Mouse (Mus musculus): Measurements from ENCODE around the gene Btrc.
A peak's percentile ranks its signal among the peaks of the same experiment; 100 is the strongest.
"Not testable (repeated sequence)": the region's sequence is repeated elsewhere in the genome, so short reads cannot be mapped to it uniquely, and the experiment has no call there.

Btrc gene

DNA sequence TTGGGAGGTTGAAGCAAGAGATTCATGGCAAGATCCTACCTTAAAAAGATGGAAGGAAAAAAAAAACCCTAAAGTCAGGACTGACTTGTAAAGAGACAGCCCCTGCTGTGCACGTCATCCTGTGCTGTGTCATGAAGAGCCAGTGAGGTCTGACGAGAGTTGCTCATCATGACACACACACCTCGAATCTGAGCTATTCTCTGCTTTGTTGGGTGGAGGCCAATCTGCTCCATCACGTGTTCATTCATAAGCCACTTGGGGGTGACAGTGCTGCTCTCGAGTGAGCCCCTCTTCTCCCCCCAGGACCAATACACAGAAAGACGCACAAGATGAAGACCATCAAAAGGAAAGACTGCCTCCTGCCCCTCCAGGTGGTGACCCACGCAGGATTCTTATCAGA lies 170.1 kb downstream of the Btrc start:
- DNase-seq (ENCODE audit: low spot score in 2 of 2) = no peak

DNA sequence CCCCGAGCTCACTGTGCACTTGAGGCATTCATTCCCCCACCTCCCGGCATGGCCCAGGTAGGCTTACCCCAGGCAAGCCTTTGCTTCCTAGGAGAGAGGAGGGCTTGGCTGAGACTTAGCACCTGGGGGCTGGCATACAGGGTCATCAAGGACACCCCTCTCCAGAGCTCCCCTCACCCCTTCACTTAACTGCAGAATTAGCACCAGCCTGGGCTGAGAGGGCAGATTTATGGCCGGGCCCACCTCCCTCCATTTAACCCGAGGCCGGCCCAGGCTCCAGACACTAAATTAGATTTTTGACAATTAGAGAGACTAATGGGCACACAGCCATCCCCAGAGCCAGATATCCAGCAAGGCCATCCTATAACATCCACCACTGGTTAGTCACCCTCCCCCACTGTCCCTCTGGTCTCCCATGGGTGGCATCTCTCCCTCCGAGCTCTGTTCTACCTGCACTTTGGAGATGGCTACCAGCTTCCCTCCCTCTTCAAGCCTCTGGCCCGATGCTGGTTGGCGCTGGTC lies 171.7 kb downstream of the Btrc start:
- DNase-seq (ENCODE audit: low spot score in 2 of 2) = no peak

DNA sequence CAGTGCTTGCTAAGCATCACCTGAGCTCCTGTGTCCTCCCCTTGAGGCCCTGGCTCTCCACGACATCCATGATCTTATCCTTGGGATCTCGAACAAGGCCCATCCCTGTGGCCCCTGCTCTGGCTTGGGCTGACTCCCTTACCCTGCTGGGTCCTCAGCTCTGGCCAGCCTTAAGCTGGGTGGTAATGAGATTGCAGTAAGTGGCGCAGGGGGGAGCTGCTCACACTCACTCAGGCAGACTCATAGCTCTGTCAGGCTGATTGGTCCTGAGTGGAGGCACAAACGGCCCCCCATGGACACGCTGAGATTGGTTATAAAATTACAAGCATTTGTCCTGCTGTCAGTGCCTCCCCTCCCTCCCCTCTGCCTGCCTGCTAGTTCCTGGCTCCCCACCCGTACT lies 172.4 kb downstream of the Btrc start:
- DNase-seq (ENCODE audit: low spot score in 2 of 2) = no peak

DNA sequence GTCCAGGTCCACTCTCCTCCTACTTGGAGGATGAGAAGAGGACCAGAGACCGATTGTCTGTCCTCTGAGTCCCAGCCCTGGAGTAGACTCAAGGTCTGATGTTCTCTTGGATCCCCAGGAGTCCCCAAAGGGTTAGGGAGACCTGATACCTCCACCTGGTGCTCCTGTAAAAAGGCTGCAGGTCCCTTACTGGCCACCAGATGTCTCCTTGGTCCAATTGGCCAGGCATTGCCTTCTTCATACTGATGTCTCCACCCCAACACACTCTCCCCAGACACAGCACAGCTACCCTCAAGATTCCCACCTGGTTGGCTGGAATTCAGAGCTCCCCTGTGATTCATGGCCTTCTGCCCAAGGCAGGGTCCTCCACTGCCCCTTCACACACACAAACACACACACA lies 174.0 kb downstream of the Btrc start:
- DNase-seq (ENCODE audit: low spot score in 2 of 2) = peak in 1 of 2 experiments; percentile 42

DNA sequence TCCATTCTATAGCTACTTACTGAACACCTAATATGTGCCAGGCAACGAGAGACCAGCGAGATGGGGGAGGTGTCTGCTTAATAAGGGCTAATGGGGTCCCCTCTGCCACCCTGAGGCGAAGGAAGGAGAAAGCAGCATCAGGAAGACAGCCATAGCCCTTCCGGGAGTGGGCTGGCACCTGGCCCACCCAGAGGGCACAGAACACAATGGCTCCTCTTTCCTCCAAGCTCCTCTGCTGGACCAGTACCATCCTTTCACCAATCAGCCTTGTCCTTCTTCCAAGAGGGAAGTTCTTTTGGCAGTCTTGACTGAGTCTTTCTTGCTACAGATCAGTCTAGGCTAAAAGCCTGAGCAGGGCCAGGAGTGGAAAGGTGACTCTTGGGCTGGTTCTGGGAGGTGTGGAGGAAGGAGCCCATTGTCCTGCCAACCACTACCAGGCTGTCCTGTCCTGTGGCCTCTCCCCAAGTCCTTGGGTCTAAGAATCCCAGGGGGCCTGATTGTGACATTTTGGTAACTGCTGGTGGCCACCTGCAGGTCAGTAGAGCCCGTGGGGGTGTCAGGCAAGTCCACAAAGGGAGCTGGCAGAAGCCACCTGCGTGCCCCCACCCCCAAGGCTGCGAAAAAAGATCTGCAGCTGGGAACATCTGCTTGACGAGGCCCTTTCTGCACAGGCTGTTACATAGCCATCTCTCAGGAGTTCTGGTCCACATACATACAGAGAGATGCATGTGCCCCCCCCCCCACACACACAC lies 177.3 kb downstream of the Btrc start:
- DNase-seq (ENCODE audit: low spot score in 2 of 2) = no peak

DNA sequence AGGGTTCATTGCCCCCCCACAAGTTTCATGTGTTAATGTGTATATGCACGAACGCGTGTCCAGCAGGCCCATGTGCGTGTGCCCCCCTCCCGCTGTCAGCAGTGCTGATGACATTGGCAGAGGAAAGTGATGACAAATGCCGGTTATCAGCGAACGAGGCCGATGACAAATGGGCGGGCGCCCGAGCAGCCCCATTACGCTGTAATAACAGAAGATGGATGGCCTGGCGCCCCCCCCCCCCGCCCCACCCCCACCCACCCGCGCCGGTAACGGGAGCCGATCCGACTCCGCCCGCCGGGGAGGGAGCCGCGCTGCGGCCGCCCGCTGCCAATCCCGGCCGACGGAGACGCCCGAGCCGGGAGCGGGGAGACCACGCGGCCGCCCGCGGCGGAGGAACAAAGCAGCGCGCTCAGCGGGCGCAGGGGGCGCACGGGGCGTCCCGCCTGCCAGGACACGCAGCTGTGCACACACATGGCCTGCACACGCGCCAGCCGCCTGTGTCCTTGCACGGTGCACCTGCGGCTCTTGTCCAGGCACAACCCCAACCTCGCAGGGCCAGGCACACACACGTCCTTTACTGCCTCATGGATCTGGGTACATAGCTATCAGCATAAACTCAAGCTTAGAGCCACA lies 178.0 kb downstream of the Btrc start:
- DNase-seq (ENCODE audit: low spot score in 2 of 2) = no peak

DNA sequence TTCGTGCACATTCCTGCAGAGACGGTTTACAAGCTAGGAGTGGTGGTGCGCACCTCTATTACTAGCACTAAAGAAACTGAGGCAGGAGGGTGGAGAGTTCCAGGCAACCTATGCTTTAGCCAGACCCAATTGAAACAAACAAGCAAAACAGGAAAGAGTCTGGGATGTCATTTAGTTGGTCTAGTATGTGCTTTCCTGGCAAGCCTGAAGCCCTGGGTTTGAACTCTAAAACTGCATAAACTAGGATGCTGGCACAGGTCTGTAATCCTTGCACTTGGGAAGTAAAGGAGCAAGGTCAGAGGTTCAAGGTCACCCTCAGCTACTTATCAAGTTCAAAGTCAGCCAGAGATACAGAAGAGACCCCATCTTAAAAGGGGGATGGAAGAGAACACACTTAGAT lies 178.5 kb downstream of the Btrc start:
- DNase-seq (ENCODE audit: low spot score in 2 of 2) = no peak

DNA sequence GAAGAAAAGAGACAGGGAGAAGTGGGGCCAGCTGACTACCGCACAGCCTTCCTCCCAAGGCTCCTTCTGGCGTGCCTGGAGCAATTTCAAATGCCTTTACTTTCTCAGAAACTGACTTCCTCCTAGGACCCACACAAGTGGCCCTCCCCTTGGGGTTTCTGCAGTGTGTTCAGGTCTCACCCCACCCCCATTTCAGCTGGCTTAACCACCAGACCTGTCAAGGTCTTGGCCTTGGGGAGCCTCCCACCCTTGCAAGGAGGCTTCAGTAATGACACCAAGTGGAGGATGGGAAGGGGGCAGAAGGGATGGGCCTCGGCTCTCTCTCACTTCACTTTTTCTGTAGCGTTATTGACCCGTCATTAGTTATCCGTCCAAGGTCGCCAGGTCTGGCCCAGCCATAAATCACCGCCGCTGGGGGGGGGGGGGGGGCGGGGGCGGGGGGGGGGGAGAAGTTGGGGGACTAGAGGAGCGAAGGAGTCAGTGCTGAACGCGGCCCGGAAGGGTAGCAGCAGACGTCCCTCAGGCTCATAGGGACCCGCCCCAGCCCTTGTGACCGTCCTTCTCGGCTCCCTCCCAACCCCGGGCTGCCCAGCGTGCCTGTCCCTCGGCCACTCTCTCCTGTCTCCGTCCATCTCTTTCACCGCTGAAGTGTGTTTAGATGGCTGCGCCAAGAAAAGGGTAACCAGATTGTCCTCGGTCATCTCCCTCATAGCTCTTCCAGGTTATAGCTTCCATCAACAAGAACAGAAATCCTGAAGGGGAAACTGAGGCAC lies 180.8 kb downstream of the Btrc start:
- no peak for DNase-seq (ENCODE audit: low spot score in 2 of 2)

DNA sequence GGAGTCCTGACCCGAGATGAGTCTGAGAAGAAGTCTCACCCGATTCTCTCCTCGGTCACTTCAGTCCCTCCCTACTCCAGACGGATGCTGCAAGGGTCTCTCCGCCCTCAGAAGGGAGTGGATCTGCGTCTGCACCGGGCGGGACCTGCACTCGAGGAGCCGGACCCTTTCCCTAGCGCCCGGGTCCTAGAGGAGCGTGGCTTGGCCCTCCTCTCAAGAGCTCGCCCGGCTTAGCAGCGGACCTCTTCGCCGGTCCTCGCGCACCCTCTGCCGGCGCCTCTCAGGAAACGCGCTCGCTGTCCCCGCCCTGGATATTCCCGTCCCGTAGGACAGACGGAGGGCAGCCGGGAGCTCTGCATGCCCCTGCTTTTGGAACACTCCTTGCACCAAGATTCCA lies 181.4 kb downstream of the Btrc start:
- DNase-seq (ENCODE audit: low spot score in 2 of 2) = peak; percentile 69 to 76

DNA sequence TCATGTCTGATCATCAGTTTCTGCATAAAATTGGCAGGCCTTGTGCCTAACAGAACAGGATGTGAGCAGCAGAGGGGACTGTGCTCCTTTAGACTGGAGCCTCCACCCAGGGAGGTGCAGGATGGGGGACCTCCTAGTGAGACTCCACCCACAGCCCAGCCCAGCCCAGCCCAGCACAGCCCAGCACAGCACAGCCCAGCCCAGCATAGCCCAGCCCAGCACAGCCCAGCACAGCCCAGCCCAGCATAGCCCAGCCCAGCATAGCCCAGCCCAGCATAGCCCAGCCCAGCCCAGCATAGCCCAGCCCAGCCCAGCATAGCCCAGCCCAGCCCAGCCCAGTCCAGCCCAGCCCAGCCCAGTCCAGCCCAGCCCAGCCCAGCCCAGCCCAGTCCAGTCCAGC lies 184.7 kb downstream of the Btrc start:
- DNase-seq (ENCODE audit: low spot score in 2 of 2) = not testable (repeated sequence)

DNA sequence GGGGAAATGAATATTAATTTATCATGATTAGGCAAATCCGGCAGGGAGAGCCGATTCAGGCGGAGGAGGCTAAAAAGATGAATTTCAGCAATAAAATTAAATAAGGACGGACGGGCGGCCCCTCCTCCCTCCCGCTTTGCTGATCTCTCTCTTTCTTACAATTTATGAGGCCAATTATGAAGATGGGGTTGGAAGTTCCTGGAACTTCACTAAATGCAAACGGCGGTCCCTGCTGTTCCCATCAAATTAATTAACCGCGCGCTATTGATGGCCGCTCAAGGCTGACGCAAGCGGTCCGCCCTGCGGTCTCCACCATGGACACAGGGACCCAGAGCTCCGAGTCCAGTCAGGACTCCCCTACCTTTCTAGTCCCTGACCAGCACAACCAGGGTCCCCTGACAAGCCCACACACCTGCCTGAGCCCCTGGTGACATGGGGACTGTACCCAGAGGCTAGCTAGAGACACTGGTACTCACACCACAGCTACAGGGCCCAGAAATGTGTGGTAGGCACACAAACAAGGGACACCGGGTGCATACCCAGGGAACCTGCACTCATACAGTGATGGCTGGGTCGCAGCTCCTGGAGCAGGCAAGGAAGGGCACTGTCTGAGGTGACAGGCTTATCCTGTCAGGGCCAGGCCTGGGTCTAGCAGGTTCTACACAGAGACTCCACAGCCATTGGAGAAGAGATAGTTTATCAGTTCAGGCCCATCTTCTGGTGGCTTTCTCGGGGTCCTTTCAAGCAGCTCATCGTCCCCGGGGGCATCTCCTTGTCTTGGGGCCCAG lies 185.8 kb downstream of the Btrc start:
- DNase-seq (ENCODE audit: low spot score in 2 of 2) = no peak

DNA sequence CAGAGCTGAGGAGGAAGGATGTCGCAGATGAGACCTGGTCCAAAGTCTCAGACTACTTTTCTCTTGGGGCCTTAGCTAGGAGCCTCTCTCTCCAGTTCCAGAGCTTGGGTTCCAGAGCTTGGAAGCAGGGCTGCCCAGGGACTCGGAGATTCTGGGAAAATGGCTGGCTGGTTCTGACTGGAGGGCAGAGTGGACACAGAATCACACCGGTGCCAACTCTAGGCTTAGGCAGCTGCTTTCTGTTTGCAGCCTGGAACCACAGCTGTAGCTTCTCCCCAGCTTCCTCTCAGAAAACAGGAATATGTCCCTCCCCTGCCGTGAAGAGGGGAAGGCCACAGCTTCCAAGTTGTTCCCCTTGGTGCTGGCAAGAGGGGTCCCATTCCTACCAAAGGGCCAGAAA lies 186.4 kb downstream of the Btrc start:
- DNase-seq (ENCODE audit: low spot score in 2 of 2) = no peak

DNA sequence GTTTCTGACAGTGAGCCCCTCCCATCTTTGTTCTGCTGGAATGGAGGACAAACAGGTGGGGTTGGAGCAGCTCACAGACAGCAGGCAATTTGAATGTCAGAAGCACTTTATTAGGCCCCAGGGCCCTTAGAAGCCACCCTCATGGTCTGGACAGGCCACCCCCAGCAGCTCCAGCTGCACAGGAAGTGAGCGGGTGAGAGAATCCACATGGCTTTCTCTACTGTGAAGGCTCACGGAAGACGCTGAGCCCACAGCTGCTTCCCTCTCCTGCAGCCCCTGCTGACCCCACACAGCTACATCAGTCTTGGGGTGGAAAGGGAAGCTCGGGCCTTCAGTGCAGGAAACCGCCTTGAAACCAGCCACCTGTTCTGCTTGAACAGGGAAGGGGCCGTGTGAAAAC lies 188.7 kb downstream of the Btrc start:
- DNase-seq (ENCODE audit: low spot score in 2 of 2) = no peak

DNA sequence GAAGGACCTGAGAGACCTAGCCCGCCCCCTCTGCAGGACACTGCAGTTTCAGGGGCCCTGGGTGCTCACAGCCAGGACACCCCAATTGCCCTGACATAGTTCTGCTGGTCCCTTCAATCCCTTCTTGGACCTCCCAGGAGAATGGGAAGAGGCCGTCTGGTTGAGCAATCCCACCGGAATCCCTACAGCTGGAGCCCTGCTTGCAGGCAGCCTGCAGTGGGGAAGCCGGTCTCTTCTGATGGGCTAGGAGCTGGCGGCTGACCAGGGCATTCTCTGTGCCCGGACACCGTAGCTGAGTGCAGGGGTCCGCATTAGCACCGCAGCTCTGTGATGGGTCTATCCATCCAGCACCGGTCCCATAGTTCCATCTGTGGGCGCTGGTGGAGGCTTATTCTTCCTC lies 190.6 kb downstream of the Btrc start:
- DNase-seq (ENCODE audit: low spot score in 2 of 2) = no peak

DNA sequence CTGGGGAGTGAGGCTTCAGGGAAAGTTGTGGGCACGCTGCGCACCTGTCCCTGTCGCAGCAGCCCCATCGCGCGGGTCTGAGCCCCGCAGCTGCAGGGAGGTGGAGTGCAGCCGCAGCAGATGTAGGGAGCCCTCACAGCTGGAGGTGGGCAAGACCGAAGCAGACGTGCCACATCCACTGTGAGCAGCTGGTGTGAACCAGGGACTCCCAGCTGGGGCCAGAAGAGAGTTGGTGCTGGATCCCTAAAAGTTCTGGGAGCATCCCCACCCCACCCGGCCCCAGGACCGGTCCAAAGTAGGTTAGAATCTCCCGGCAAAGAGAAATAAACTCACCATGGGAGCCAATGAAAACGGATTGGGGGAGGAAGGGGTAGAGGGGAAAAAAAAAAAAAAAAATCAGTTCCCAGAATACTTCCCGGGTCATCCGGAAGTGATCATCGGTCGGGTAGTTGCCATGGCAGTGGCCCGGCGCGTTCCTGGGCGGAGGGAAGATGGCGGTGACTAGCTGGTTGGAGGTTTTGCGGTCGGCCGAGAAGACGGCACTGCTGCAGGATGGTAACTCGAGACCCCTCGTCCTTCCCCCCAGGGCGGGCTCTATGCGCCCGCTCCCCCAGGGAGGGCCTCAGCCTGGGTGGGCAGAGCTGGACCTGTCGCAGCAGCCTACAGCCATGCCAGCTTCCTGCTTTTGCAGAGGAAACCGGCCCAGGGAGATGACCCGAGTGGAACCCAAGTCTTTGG lies 196.8 kb downstream of the Btrc start, which contains the start of the genes Poll and Gm17018:
TSS of gene Poll (minus strand) at position 379 of the 738 bp plus-strand sequence.
TSS of gene Gm17018 (plus strand) at position 463 of the 738 bp plus-strand sequence.
- DNase-seq (ENCODE audit: low spot score in 2 of 2) = peak; percentile 67 to 74

DNA sequence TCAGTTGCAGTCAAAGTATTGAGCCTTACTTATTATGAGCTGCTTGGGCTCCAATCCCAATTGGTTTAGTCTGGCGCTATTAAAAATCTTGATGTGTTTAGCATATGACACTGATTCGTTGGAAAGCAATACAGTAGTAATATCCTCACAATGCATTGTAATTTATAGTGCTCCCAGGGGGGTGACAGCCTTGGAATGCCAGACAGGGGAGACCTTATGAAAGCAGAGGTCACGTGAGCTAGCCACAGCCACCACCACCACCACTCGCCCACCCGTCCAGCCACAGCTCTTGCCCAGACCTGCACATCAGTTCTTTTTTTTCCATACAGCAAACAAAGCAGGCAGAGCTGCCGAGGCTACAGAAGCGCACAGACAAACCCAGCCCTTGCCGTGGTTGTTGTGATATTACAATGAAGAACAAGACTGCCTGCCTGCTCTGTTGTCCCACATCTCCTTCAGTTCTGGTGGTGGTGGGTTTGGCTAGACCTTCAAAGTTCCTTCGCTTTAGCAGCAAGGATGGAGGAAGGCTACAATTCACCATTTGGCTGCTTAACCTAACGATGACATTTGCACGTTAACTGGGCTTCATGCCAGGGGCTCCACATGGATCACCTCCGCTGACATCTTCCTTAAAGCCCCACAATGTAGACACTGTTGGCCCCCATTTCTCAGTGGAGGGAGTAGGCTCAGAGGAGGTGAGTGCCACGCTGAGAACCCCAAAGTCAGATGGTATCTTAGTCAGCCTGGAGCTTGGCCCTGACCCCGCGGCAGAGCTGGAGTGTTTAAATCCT lies 202.6 kb downstream of the Btrc start:
- DNase-seq (ENCODE audit: low spot score in 2 of 2) = no peak

DNA sequence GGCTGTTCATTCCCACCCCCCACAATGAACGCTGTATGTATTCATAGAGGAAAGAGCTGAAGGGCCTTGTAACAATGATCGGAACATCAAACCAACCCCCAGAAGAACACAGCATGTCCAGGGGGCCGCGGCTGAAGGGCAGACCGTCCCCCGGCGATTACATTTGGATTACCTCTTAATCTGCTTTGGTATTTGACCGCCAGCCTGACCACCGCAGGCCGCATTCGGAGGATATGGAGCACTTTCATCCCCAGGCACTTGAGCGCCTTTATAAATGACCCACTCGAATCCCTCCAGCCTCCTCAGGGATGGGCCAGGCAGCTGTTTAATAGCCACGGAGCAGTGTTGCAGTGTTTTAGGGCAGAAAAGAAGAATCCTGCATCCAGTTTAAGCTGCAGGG lies 203.8 kb downstream of the Btrc start:
- DNase-seq (ENCODE audit: low spot score in 2 of 2) = no peak

DNA sequence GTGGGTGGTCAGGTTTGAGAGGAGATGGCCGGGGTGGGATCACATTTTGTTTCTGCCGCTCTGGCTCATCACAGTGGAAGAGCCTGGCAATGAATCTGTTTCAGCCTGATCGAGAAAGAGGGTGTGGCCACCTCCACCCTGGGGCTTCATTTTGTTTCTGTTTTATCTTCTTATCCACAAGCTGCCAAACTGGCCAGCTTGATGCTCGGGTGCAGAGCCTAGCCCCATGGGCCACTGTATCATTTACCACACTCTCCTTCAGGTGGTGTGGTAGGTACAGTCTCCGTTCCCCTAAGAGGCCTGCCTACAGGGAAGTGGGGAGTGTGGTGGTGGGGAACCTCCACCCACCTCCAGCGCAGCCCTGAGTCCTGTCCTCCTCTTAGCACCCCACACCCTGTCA lies 209.5 kb downstream of the Btrc start:
- no peak for DNase-seq (ENCODE audit: low spot score in 2 of 2)

DNA sequence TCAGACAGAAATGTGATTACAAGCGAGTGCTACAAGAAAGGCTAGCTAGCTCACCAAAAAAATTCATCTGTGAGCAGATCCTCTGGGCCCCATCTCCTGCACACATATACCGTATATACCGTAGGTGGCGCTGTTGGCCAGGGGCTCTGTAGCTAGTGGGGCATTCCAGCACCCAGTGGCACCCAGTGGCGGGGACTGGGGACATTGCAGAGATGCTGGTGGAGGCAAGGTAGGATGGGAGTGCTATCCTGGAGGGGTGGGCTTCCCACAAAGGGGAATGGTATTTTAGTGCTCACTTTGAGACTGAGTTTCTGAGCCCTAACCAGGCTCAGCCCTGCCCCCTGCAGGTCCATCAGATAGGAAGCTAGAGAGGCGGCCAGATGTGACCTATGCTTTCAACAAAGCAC lies 210.3 kb downstream of the Btrc start:
- DNase-seq (ENCODE audit: low spot score in 2 of 2) = peak; percentile 61 to 69

DNA sequence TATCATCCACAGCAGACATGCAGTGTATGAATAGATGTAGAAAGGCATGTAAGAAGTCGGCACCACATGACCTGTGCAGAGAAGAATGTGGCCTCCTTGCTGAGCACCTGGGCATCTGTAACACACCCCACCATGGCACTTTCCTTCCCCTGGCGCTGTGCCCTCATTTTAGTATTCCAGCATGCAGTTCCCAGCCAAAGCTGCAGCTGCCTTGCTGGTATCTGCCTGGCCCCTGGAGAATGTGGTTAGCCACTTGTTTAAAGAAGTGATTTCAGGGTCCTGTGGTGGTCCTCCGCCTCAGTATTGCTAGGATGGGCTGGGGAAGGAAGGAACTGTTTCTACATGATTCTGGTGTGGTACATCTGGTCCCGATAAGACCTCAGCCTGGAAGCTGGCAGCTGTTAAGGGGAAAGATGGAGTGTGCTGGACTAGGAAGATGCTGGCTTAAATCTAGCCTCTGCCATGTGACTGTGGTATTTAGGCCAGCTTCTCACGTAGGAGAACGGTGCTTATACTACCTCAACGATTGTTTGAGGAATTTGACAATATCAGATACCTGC lies 210.9 kb downstream of the Btrc start:
- DNase-seq (ENCODE audit: low spot score in 2 of 2) = no peak
